ENCODE assay signal across 23 mouse cellular contexts in the genomic region with DNA sequence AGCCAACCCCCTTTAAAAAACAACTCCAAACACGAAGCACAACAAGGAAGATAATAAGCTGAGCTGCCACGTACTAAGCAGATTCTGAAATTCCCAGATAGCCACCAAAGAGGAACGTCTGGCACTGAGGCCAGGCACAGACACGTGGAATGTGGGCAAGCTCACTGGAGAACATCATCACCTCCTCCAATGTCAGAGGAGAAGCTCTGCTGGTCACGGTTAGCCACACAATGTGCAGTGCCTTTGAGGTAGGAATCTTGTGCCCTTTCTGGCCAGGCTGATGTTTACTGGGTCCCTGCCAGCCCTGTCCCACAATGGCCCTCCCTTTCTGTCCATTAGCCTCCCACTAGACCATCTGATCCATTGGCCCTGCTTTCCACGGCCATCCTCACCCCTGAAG.
DNase-seq lines count a peak whose midpoint lies in the region; ATAC-seq and TF ChIP-seq lines count a peak whose summit lies in the region.
"Had no signal": no experiment of that assay in that cellular context is flagged by ENCODE, and none has a peak within 500 bp of the region (broad histone marks: within the 10 kb centered on the region; RNA-seq: fewer than 3 reads in every experiment).

No protein-coding gene starts in this region.

- 0 out of 2 replicates have a peak, but pooled peaks cover 2% of the 10 kb centered on the region for H3K4me1 ChIP-seq in heart, embryonic 15.5 days (replicated peaks)
- no peaks in the 10 kb centered on the region for H3K4me1 ChIP-seq in kidney, embryonic 14.5 days (ENCODE audit: control insufficient read depth, insufficient read depth, low read length)
- H3K4me1 ChIP-seq in kidney, embryonic 15.5 days, result 0 out of 2 replicates have a peak, but pooled peaks cover 3% of the 10 kb centered on the region
- H3K4me1 ChIP-seq: embryonic facial prominence, embryonic 15.5 days; forebrain, embryonic 15.5 days; hindbrain, embryonic 12.5 days had no signal

- 0 out of 2 replicates have a peak, but pooled peaks have one; percentile 31 for ATAC-seq in heart, embryonic 15.5 days (replicated peaks; ENCODE audit: insufficient number of reproducible peaks, insufficient read depth, low FRiP score, low read depth)
- ATAC-seq in kidney, embryonic 14.5 days (ENCODE audit: low FRiP score, low TSS enrichment), result 0 out of 2 replicates have a peak, but pooled peaks have one; percentile 39
- no peak; the same call in 1 of the 2 replicates for ATAC-seq in kidney, embryonic 15.5 days (replicated peaks; ENCODE audit: low FRiP score)
- ATAC-seq in Patski, result peak; percentile 4
- ATAC-seq: CD4-positive, CD25-positive, alpha-beta regulatory T cell, adult 4 months; forebrain, embryonic 15.5 days; hindbrain, embryonic 16.5 days; inflammation-experienced regulatory T-cells, adult 6 months; intestine, postnatal 0 days had no signal

- in situ Hi-C loops in Patski (cut with MboI; ENCODE audit: low pct_unique_long_range_greater_than_20kb), result no loop called here

- TF ChIP-seq CTCF in Patski (IDR thresholded peaks at IDR 0.05), result no peak

- no peak overlapping the region for H3K4me2 ChIP-seq in heart, embryonic 15.5 days
- no peak overlapping the region for H3K4me2 ChIP-seq in kidney, embryonic 14.5 days (replicated peaks; ENCODE audit: low read depth, low read length)
- no peak overlapping the region for H3K4me2 ChIP-seq in kidney, embryonic 15.5 days
- H3K4me2 ChIP-seq: embryonic facial prominence, embryonic 15.5 days; forebrain, embryonic 15.5 days; hindbrain, embryonic 12.5 days had no signal

- H3K27me3 ChIP-seq in heart, embryonic 15.5 days, result no peaks in the 10 kb centered on the region
- no peaks in the 10 kb centered on the region for H3K27me3 ChIP-seq in kidney, embryonic 14.5 days (ENCODE audit: control insufficient read depth, insufficient read depth, low read length)
- H3K27me3 ChIP-seq in kidney, embryonic 15.5 days, result no peaks in the 10 kb centered on the region
- no peaks in the 10 kb centered on the region for H3K27me3 ChIP-seq in Patski
- H3K27me3 ChIP-seq: embryonic facial prominence, embryonic 15.5 days; forebrain, embryonic 15.5 days; hindbrain, embryonic 12.5 days had no signal

- intact Hi-C loops in gastrocnemius, postnatal 14 days (cut with DNase I; ENCODE audit: low total_unique reads), result no loop called here

- 38% methylated on average over 6 of the region's 6 CpGs for WGBS in heart, embryonic 15.5 days
- WGBS in kidney, embryonic 14.5 days, result 53% methylated on average over 6 of the region's 6 CpGs
- 54% methylated on average over 6 of the region's 6 CpGs for WGBS in kidney, embryonic 15.5 days

- DNase-seq in gastrocnemius, postnatal 25 days, result peak; percentile 8
- no peak for DNase-seq in gastrocnemius, postnatal 14 days
- no peak for DNase-seq in heart, adult 8-10 months (ENCODE audit: low spot score)
- no peak for DNase-seq in Patski (ENCODE audit: low read depth, low spot score)
- DNase-seq: adrenal gland, postnatal 10 days; B cell, adult 2 months; cerebellum, adult 11 months; cerebellum, adult 8-10 months; cerebellum, postnatal 14 days; embryo, embryonic 11 days had no signal

- H3K36me3 ChIP-seq in heart, embryonic 15.5 days, result no peaks in the 10 kb centered on the region
- H3K36me3 ChIP-seq in kidney, embryonic 14.5 days (ENCODE audit: control insufficient read depth, insufficient read depth, low read length), result no peaks in the 10 kb centered on the region
- H3K36me3 ChIP-seq in kidney, embryonic 15.5 days, result no peaks in the 10 kb centered on the region
- H3K36me3 ChIP-seq: embryonic facial prominence, embryonic 15.5 days; forebrain, embryonic 10.5 days; forebrain, embryonic 15.5 days; G1E; hindbrain, embryonic 12.5 days had no signal

- no peak overlapping the region for H3K27ac ChIP-seq in heart, embryonic 15.5 days
- no peak overlapping the region for H3K27ac ChIP-seq in kidney, embryonic 14.5 days (ENCODE audit: low read depth, low read length)
- no peak overlapping the region for H3K27ac ChIP-seq in kidney, embryonic 15.5 days
- H3K27ac ChIP-seq: embryonic facial prominence, embryonic 15.5 days; forebrain, embryonic 10.5 days; forebrain, embryonic 15.5 days; hindbrain, embryonic 12.5 days had no signal

- no peaks in the 10 kb centered on the region for H3K9me3 ChIP-seq in heart, embryonic 15.5 days (replicated peaks)
- H3K9me3 ChIP-seq in kidney, embryonic 14.5 days (ENCODE audit: control insufficient read depth, low read length), result no peaks in the 10 kb centered on the region
- no peaks in the 10 kb centered on the region for H3K9me3 ChIP-seq in kidney, embryonic 15.5 days (replicated peaks)
- H3K9me3 ChIP-seq: embryonic facial prominence, embryonic 15.5 days; forebrain, embryonic 10.5 days; forebrain, embryonic 15.5 days; G1E; hindbrain, embryonic 12.5 days had no signal

- POLR2A ChIA-PET in Patski (lab: Charles Lee), result interaction anchor here (0.6 kb wide), 1 partner anchor 31 kb away, joined by 4 read pairs; no protein-coding TSS in a partner anchor

- CTCF ChIA-PET in Patski (lab: Charles Lee), result interaction anchor here (0.7 to 2.2 kb wide), 5 partner anchors 9 to 25 kb away, joined by 3 to 8 read pairs (median 4); no protein-coding TSS in a partner anchor

- H3K4me3 ChIP-seq in heart, embryonic 15.5 days, result no peak overlapping the region
- H3K4me3 ChIP-seq in kidney, embryonic 14.5 days (ENCODE audit: low read length), result no peak overlapping the region
- H3K4me3 ChIP-seq in kidney, embryonic 15.5 days (replicated peaks), result no peak overlapping the region
- H3K4me3 ChIP-seq: embryonic facial prominence, embryonic 15.5 days; erythroblast, embryonic 14.5 days; forebrain, embryonic 10.5 days; forebrain, embryonic 15.5 days; hindbrain, embryonic 12.5 days had no signal

- H3K9ac ChIP-seq in heart, embryonic 15.5 days, result no peak overlapping the region
- no peak overlapping the region for H3K9ac ChIP-seq in kidney, embryonic 14.5 days (ENCODE audit: low read depth, low read length)
- no peak overlapping the region for H3K9ac ChIP-seq in kidney, embryonic 15.5 days
- H3K9ac ChIP-seq: embryonic facial prominence, embryonic 15.5 days; forebrain, embryonic 15.5 days; hindbrain, embryonic 12.5 days had no signal
